Mouse (Mus musculus): ENCODE measurements at regions not wholly inside any gene's neighbourhood (a gene's known extent, or its start where the extent isn't known, plus 50 kb on each side); places are given as distances from the start of the nearest gene placed in this dataset.

DNA sequence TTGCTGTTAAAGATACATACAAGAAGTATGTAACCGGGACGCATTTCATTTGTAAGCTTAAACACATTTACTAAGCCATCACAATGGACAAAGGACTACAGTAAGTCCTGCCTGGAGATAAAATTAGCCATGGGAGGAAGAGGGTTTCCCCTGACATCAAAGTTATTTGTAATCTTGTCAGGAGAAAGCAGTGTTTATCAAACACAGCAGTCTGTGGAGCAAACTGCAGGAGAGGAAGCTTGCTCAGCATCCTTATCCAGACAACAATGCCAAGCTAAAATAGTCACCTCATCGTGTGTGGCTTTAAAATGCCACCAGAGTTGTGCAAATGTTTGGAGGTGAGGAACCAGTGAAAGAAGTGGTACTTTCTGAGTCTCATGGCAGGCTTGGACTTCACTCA is 216.9 kb upstream of the Gpc5 start:
- no peaks in the 10 kb centered on the region for H3K27me3 ChIP-seq (ENCODE audit: control insufficient read depth, insufficient read depth, low read depth, low read length)
- peak; percentile 59 for ATAC-seq (ENCODE audit: low read depth)
- H3K4me1 ChIP-seq (replicated peaks; ENCODE audit: control insufficient read depth, insufficient read depth, low read length): no peaks in the 10 kb centered on the region
- no peak overlapping the region for H3K4me3 ChIP-seq (ENCODE audit: low read length)
- WGBS: 21% methylated on average over 3 of the region's 3 CpGs
- no peak overlapping the region for H3K9ac ChIP-seq (ENCODE audit: low read length)
- no peaks in the 10 kb centered on the region for H3K36me3 ChIP-seq (ENCODE audit: control insufficient read depth, insufficient read depth, low read length)
- H3K4me2 ChIP-seq (ENCODE audit: low read depth, low read length): no peak overlapping the region
- no peak overlapping the region for H3K27ac ChIP-seq (ENCODE audit: low read length)
- no peaks in the 10 kb centered on the region for H3K9me3 ChIP-seq (ENCODE audit: control insufficient read depth, low read length)

- Histone ChIP-seq H3K9me3 (ENCODE audit: control insufficient read depth, low read length) (no peaks in the 10 kb centered on the region), H3K27ac (ENCODE audit: low read length) (0 out of 2 replicates have a peak overlapping the region, but pooled peaks have one; percentile 13), H3K27me3 (ENCODE audit: control insufficient read depth, insufficient read depth, low read depth, low read length) (no peaks in the 10 kb centered on the region), H3K9ac (ENCODE audit: low read length) (no peak overlapping the region), H3K4me3 (ENCODE audit: low read length) (no peak overlapping the region), H3K4me1 (replicated peaks; ENCODE audit: control insufficient read depth, insufficient read depth, low read length) (no peaks in the 10 kb centered on the region), H3K4me2 (ENCODE audit: low read depth, low read length) (no peak overlapping the region), H3K36me3 (ENCODE audit: control insufficient read depth, insufficient read depth, low read length) (no peaks in the 10 kb centered on the region)
- ATAC-seq (ENCODE audit: low read depth): no peak
- WGBS: 37% methylated on average over 9 of the region's 9 CpGs
Measured at GRCm38 (mm10) chr14:114876427-114876826, 215.6 kb upstream of the Gpc5 start.

- H3K4me3 ChIP-seq (ENCODE audit: low read length): no peak overlapping the region
- H3K9ac ChIP-seq (ENCODE audit: low read length): no peak overlapping the region
- no peak for ATAC-seq (ENCODE audit: low read depth)
- H3K27ac ChIP-seq (ENCODE audit: low read length): no peak overlapping the region
- no peak overlapping the region for H3K4me2 ChIP-seq (ENCODE audit: low read depth, low read length)
- WGBS: 37% methylated on average over 5 of the region's 5 CpGs
- H3K36me3 ChIP-seq (ENCODE audit: control insufficient read depth, insufficient read depth, low read length): no peaks in the 10 kb centered on the region
- no peaks in the 10 kb centered on the region for H3K27me3 ChIP-seq (ENCODE audit: control insufficient read depth, insufficient read depth, low read depth, low read length)
- H3K4me1 ChIP-seq (replicated peaks; ENCODE audit: control insufficient read depth, insufficient read depth, low read length): no peaks in the 10 kb centered on the region
- no peaks in the 10 kb centered on the region for H3K9me3 ChIP-seq (ENCODE audit: control insufficient read depth, low read length)
Measured at GRCm38 (mm10) chr14:114877477-114877876, 214.5 kb upstream of the Gpc5 start.

DNA sequence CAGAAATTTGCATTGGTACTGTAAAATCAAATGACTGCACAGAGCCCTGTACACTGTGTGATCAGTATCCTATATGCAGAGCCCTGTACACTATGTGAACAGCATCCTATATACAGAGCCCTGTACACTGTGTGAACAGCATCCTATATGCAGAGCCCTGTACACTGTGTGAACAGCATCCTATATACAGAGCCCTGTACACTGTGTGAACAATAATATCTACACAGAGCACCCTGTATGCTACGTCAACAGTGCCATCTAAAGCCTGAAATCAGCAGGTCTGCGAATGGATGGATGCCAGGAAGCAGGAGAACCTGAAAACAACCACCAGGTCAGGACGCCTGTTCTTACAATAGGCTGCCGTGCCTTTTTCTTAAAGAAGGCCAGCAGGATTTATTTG is 211.7 kb upstream of the Gpc5 start:
- H3K36me3 ChIP-seq (ENCODE audit: control insufficient read depth, insufficient read depth, low read length): no peaks in the 10 kb centered on the region
- H3K27ac ChIP-seq (ENCODE audit: low read length): no peak overlapping the region
- no peak for ATAC-seq (ENCODE audit: low read depth)
- H3K27me3 ChIP-seq (ENCODE audit: control insufficient read depth, insufficient read depth, low read depth, low read length): no peaks in the 10 kb centered on the region
- H3K4me2 ChIP-seq (ENCODE audit: low read depth, low read length): no peak overlapping the region
- no peaks in the 10 kb centered on the region for H3K9me3 ChIP-seq (ENCODE audit: control insufficient read depth, low read length)
- no peak overlapping the region for H3K4me3 ChIP-seq (ENCODE audit: low read length)
- 63% methylated on average over 4 of the region's 4 CpGs for WGBS
- no peak overlapping the region for H3K9ac ChIP-seq (ENCODE audit: low read length)
- no peaks in the 10 kb centered on the region for H3K4me1 ChIP-seq (replicated peaks; ENCODE audit: control insufficient read depth, insufficient read depth, low read length)

- no peak for ATAC-seq (ENCODE audit: low read depth)
- no peak overlapping the region for H3K4me3 ChIP-seq (ENCODE audit: low read length)
- H3K9ac ChIP-seq (ENCODE audit: low read length): no peak overlapping the region
- 81% methylated on average over 2 of the region's 2 CpGs for WGBS
- no peaks in the 10 kb centered on the region for H3K9me3 ChIP-seq (ENCODE audit: control insufficient read depth, low read length)
- no peak overlapping the region for H3K27ac ChIP-seq (ENCODE audit: low read length)
- H3K27me3 ChIP-seq (ENCODE audit: control insufficient read depth, insufficient read depth, low read depth, low read length): no peaks in the 10 kb centered on the region
- H3K4me2 ChIP-seq (ENCODE audit: low read depth, low read length): no peak overlapping the region
- no peaks in the 10 kb centered on the region for H3K4me1 ChIP-seq (replicated peaks; ENCODE audit: control insufficient read depth, insufficient read depth, low read length)
- H3K36me3 ChIP-seq (ENCODE audit: control insufficient read depth, insufficient read depth, low read length): no peaks in the 10 kb centered on the region
Measured at GRCm38 (mm10) chr14:114904109-114904508, 187.9 kb upstream of the Gpc5 start.

GRCm38 (mm10) chr14:114912271-114912670 is 179.7 kb upstream of the Gpc5 start:
- no peaks in the 10 kb centered on the region for H3K4me1 ChIP-seq (replicated peaks; ENCODE audit: control insufficient read depth, insufficient read depth, low read length)
- no peak overlapping the region for H3K9ac ChIP-seq (ENCODE audit: low read length)
- H3K9me3 ChIP-seq (ENCODE audit: control insufficient read depth, low read length): no peaks in the 10 kb centered on the region
- WGBS: 48% methylated on average over 7 of the region's 7 CpGs
- no peak overlapping the region for H3K4me2 ChIP-seq (ENCODE audit: low read depth, low read length)
- ATAC-seq (ENCODE audit: low read depth): no peak
- H3K4me3 ChIP-seq (ENCODE audit: low read length): no peak overlapping the region
- H3K27me3 ChIP-seq (ENCODE audit: control insufficient read depth, insufficient read depth, low read depth, low read length): no peaks in the 10 kb centered on the region
- no peaks in the 10 kb centered on the region for H3K36me3 ChIP-seq (ENCODE audit: control insufficient read depth, insufficient read depth, low read length)
- no peak overlapping the region for H3K27ac ChIP-seq (ENCODE audit: low read length)

DNA sequence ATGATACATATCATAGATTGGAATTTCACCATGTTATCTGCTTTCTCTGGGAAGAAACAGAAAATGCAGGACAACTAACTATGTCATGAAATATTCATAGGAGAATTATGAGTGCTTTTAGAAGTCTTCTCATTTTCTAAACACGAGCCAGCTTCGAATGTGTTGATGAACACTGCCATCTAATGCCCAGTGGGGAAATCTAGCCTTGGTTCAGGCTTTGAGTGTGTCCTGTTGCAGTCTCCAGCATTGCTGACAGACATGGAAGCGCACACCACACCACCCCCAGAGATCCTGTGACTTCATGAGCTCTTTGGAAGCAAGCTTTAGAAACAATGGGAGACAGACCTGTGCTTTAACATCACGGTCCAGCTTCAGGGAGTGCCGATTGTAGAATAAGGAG is 178.8 kb upstream of the Gpc5 start:
- Histone ChIP-seq H3K4me3 (ENCODE audit: low read length) (no peak overlapping the region), H3K27ac (ENCODE audit: low read length) (no peak overlapping the region), H3K27me3 (ENCODE audit: control insufficient read depth, insufficient read depth, low read depth, low read length) (no peaks in the 10 kb centered on the region), H3K9me3 (ENCODE audit: control insufficient read depth, low read length) (no peaks in the 10 kb centered on the region), H3K36me3 (ENCODE audit: control insufficient read depth, insufficient read depth, low read length) (no peaks in the 10 kb centered on the region), H3K4me2 (ENCODE audit: low read depth, low read length) (no peak overlapping the region), H3K4me1 (replicated peaks; ENCODE audit: control insufficient read depth, insufficient read depth, low read length) (no peaks in the 10 kb centered on the region), H3K9ac (ENCODE audit: low read length) (no peak overlapping the region)
- WGBS: 34% methylated on average over 5 of the region's 5 CpGs
- no peak for ATAC-seq (ENCODE audit: low read depth)

- H3K27me3 ChIP-seq (ENCODE audit: control insufficient read depth, insufficient read depth, low read depth, low read length): no peaks in the 10 kb centered on the region
- H3K4me3 ChIP-seq (ENCODE audit: low read length): no peak overlapping the region
- H3K4me1 ChIP-seq (replicated peaks; ENCODE audit: control insufficient read depth, insufficient read depth, low read length): peaks cover 3% of the 10 kb centered on the region; the same call in 1 of the 2 replicates
- H3K9ac ChIP-seq (ENCODE audit: low read length): no peak overlapping the region
- no peaks in the 10 kb centered on the region for H3K36me3 ChIP-seq (ENCODE audit: control insufficient read depth, insufficient read depth, low read length)
- no peak overlapping the region for H3K27ac ChIP-seq (ENCODE audit: low read length)
- no peak for ATAC-seq (ENCODE audit: low read depth)
- no peak overlapping the region for H3K4me2 ChIP-seq (ENCODE audit: low read depth, low read length)
- H3K9me3 ChIP-seq (ENCODE audit: control insufficient read depth, low read length): no peaks in the 10 kb centered on the region
- WGBS: 65% methylated on average over 6 of the region's 6 CpGs
Measured at GRCm38 (mm10) chr14:114945744-114946143, 146.3 kb upstream of the Gpc5 start.

- Histone ChIP-seq H3K4me2 (ENCODE audit: low read depth, low read length) (no peak overlapping the region), H3K27ac (ENCODE audit: low read length) (no peak overlapping the region), H3K4me1 (replicated peaks; ENCODE audit: control insufficient read depth, insufficient read depth, low read length) (peaks cover 3% of the 10 kb centered on the region; the same call in 1 of the 2 replicates), H3K4me3 (ENCODE audit: low read length) (no peak overlapping the region), H3K9ac (ENCODE audit: low read length) (no peak overlapping the region), H3K36me3 (ENCODE audit: control insufficient read depth, insufficient read depth, low read length) (no peaks in the 10 kb centered on the region), H3K9me3 (ENCODE audit: control insufficient read depth, low read length) (no peaks in the 10 kb centered on the region), H3K27me3 (ENCODE audit: control insufficient read depth, insufficient read depth, low read depth, low read length) (no peaks in the 10 kb centered on the region)
- ATAC-seq (ENCODE audit: low read depth): no peak
- WGBS: 73% methylated on average over 7 of the region's 7 CpGs
Measured at GRCm38 (mm10) chr14:114946321-114946720, 145.7 kb upstream of the Gpc5 start.
